Mouse (Mus musculus): ENCODE measurements around the gene Mrtfb. TPM values are rescaled to one million over a fixed set of nuclear protein-coding genes. Genes with fewer than 3 reads are reported as not detected.

The Mrtfb gene
- total RNA-seq, 4 experiments from 2014 or later, result 24.7 to 25.9 (median 25.6) TPM

DNA sequence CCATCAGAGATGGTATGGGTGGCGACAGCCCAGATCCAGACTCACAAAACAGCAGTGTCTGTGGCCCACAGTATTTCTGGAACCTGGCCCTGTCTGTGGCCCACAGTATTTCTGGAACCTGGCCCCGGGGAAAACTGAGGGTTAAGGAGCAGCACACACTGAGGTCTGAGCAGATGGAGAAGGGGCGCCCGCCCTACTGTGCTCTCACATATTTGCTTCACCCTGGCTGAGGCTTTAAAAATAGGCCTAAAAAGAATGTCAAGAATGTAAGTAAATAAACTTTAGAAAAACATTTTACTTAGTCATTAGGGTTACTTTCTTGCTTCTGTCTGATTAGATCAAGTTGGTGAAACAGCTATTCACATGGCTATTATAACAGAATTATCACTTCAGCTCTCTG, 131.0 kb downstream of the Mrtfb start:
- DNase-seq (ENCODE audit: low spot score in 2 of 2), result no peak

DNA sequence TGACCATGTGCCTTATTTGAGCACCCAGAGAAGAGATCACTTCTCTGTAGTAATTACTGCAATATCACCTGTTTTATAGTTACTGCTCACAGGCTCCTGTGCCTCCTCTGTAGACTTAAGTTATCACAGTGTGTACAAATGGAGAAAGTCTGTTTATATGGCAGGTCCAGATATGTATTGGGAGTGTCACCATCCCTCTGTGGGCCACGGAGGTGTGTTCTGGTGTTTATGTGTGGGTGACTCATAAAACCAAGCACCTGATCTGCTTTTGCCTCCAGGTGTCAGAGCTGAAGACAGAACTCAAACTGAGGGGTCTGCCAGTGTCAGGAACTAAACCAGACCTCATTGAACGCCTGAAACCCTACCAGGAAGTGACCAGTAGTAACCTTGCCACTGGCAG, 144.1 kb downstream of the Mrtfb start:
- DNase-seq (ENCODE audit: low spot score in 2 of 2), result no peak

DNA sequence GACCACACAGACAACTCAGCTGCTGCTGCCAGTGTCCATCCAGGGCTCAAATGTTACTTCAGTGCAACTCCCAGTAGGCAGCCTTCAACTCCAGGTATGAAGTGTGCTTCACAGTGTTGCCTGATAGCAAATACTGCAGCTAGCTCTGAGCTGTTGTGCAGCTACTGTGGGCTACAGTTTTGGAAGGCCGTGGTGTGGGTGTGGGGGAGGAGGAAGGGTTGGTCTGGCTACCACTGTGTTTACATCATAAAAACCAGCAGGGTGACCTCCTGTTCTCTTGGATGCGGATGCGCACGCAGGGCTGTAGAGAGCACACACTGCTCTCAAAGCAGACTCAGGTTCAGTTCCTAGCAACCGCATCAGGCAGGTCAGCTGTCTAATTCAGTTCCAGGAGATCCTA, 145.3 kb downstream of the Mrtfb start:
- DNase-seq (ENCODE audit: low spot score in 2 of 2), result no peak

DNA sequence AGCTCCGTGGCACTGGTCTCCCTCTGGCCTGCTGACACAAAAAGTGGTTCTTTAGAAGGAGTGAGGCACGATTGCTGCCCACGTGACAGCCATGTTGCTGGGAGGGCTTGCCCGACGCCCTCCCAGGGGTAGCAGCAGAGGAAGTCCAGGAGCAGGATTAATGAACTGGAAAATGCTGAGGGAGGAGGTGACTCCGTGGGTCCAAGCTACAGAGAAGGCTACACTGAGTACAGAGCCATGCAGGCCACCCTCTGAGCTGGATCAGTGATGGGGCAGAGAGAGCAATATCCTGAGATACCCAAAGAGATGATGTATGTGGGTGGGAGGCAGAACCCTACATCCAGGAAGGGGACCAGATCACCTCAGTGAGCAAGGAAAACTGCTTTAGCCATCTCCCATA, 148.4 kb downstream of the Mrtfb start:
- no peak for DNase-seq (ENCODE audit: low spot score in 2 of 2)

DNA sequence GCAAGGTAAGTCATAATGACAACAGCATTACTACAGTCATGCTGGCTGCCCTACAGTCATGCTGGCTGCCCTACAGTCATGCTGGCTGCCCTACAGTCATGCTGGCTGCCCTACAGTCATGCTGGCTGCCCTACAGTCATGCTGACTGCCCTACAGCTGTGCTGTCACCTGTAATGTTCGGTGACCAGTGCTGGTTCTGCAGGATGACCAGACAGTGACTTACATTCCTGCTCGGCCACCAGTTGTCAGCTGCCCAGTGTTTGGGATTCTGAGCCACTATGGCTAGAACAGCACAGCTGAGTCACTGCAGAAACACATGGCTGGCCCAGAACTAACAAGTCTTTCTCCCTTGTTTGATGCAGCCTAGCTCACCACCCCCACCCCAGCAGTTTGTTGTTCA, 149.1 kb downstream of the Mrtfb start:
- DNase-seq (ENCODE audit: low spot score in 2 of 2), result no peak

DNA sequence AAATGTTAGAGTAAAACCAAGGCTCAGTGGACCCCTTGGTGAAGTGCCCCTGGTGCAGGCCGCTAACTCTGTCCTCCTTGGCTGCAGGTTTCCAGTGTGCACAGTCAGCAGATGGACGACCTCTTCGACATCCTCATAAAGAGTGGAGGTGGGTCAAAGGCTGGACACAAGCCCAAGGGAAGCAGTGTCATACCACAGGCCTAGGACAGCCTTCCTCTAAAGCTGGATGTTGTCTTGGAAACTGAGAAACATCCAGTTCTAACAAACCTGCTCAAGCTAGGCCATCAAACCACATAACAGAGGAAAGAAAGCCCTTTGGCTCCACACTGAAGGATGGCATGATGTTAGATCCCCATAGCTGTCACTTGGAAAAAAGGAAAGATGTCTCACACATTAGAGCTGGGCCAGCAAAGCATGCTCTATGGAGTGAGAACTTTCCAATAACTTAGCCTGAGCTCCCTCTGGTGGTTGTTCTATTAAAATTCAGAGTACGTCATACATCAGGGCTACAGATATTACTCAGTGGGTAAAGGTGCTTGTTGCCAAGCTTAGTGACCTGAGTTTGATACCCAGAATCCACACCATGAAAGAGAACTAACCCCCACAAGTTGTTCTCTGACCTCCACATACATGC, 153.4 kb downstream of the Mrtfb start:
- DNase-seq (ENCODE audit: low spot score in 2 of 2), result no peak

DNA sequence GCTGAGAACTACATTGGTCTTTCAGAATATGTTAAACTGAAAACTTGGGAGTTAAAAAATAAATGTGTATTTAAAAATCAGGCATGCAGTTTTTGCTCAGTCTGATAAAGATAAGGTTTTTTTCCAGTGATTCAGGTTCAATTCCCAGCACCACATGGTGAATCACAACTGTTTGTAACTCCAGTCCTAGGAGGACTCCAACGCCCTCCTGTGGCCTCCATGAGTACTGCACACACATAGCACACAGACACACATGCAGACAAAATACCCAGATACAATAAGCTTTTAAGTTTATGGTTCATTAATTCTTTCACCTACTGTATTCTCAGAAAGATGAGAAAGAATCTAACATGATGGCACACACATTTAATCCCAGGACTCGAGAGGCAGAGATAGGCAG, 154.5 kb downstream of the Mrtfb start:
- no peak for DNase-seq (ENCODE audit: low spot score in 2 of 2)

DNA sequence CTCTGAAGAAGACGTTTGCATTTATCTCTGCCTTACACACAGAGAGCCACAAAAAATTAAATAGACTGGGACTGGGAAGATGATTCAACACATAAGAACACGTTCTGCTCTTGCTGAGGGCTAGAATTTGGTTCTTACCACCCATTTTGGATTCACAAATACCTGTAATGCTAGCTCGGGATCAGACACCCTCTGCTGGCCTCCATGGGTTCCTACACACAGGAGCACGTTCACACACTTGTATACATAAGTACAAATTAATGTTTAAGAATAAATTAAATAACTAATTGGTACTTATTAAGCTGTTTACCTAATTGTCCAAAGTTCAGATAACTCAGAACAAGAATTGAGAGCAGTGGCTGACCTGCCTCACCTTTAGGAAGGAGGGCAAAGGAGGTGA, 155.2 kb downstream of the Mrtfb start:
- no peak for DNase-seq (ENCODE audit: low spot score in 2 of 2)

DNA sequence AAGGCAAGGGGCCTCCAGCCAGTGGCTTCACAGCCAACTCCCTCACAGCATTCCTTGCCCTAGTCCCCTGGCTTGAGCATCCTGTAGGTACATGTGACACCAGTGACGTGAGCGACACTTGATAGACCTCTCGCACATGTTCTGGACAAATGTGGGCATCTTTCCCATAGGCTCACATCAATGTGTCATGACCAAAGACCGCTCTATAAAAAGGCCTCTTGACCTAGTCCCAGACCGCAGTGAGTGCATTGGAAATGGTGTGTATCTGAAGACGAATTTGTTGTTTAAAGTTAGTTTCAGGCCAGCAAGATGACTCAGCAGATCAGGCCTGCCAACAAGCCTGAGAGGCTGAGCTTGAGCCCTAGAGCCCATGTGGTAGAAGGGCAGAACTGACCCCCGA, 158.3 kb downstream of the Mrtfb start:
- DNase-seq (ENCODE audit: low spot score in 2 of 2), result peak; percentile 23 to 44

DNA sequence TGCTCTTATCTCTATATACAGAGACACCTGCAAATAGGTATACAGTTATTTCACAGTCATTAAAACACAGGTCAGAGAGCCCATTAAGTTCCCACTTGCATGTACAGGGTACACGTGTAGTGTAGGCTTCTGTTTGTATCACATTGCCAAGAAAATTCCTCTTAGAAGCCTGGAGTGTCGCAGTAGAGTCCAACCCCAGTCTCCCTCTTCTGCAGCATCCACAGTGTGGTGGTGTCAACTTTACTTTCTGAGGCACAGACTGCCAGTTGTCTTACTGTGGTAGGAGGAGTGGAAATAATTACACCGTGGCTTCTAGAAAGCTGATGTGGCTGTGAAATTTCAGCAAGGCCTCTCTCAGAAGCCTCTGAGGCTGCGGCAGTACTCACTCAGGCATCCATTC, 158.7 kb downstream of the Mrtfb start:
- no peak for DNase-seq (ENCODE audit: low spot score in 2 of 2)

DNA sequence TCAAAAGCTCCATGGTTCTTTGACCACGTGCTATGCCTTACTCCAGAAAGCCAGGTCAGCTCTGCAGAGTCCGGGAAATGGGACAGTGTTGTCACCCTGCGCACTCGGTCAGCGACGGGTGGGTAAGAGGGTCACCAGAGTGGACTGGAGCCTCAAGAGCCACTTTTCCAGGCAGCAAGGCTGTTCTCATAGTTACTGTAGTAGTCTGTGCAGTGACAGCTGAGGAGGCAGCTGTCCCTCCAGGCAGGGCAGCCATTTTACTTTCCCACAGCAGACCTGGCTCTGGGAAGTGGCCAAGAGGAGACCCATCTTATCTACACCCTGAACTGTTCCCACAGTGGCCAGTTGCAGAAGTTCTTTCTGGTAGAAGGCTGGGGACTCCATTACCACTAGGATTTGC, 159.2 kb downstream of the Mrtfb start:
- DNase-seq (ENCODE audit: low spot score in 2 of 2), result no peak

DNA sequence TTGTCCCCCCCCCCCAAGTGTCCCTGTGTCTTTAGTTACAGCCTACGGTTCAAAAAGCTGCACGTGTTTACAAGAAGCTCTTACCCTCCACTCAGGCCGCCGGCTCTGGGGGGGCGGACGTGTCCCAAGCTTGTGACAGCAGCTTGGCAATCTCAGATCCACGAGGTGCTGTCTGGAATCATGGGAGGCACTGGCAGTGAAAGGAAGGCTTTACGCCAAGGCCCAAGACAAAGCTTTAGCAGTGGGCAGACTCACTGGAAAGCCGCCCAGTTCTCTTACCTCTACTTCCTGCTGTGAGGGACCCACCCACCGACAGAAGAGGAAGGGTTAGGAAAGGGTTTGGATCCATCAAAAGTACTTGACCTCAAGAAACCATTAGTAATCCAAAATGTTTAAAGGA, 160.2 kb downstream of the Mrtfb start:
- no peak for DNase-seq (ENCODE audit: low spot score in 2 of 2)

DNA sequence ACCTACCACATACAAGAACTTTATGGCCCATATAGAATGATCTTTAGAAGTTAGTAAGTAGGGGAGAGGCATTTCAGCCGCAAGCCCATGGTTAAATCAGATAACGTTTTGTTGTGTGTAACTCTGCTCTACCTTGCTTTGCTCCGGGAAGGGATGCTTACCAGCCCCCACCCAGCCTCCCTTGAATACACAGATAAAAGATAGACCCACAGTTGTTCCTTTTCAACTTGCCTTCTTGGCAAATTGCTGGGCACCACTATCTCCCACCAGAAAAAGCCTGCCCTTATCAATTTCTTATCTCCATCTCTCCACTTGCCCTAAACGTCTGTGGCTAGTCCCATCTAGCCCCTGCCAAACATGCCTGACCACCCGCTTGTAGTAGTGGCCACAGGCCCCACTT, 161.6 kb downstream of the Mrtfb start:
- DNase-seq (ENCODE audit: low spot score in 2 of 2), result no peak

DNA sequence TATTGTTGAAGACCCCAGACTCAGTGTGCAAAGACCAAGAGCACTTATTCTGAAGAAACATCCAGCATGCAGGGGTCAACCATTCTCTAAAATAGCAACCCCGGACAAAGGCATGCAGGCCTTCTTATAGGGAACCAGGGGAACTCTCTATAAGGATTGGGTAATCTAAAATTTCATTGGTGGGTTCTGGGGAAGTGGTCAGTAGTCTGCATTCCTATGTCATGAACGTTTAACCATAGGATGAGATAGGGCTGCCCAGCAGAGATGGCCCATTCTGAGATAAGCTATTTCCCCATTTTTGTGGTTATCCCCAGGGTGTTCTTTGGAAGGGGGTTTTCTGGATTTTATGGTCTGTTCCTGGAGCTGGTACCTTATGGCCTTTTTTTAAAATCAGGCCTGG, 163.5 kb downstream of the Mrtfb start:
- DNase-seq (ENCODE audit: low spot score in 2 of 2), result no peak

DNA sequence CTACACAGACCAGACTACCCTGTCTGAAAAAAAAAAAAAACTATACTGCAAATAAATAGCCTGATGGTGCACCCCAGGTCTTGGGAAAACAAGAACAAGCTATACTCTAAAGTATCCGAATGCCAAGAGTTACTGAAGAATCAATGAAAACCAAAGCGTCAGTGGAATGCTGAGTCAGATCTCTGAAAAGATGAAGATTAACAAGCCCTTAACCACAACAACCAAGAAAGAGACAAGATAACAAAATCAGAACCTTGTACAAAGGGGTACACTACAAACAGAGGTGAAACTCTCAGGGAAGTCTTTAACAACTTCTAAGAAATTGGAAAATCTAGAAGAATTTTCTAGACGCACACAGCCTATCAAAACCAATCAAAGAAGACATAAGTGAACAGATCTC, 166.2 kb downstream of the Mrtfb start:
- no peak for DNase-seq (ENCODE audit: low spot score in 2 of 2)

DNA sequence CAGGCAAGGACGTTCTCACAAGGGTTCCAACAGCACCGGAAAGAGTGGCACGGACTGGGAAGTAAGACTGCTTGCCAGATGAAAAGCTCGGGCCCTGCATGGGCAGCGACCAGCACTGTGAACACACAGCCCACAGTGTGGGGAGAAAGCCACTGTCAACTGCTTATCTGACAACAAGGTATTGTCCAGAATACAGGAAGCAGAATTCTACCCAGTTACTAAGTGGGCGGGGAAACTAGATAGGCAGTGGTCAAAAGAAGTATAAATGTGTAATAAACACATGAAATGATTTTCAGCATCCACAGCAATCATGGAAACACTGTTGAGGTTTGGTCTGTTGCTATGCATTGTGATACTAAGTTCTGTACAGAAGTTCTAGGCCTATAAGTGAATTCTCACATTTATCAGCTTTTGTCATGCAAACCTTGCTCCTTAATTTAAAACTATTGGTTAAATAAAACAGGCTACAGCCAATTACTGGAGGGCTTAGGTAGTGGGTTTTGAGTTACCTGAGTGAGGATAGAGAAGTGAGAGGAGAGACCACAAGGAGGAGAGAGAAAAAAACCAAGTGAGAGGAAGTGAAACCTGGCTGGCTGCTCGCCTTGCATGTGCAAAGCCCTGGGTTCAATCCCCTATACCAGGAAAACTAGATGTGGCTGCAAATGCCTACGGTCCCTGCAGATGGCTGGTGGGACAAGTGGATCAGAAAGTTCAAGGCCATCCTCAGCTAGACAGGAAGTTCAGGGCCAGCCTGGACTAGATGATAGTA, 167.5 kb downstream of the Mrtfb start:
- DNase-seq (ENCODE audit: low spot score in 2 of 2), result no peak

DNA sequence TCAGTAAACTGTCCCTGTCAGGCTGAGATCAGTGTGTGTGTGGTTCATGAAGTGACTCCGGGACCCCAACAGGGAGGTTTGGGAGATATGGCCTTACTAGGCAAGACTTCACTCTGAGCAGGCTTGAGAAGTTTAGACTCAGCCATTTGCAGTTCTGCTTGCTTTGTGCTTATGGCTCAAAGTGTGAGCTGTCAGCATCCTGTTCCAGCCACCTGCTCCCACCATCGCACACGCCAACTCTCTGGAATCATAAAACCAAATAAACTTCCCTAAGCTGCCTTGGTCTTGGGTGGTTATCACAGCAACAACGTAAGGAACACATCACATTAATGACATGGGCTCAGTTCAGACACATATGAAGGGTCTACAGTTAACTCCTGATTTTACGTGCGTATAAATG, 169.5 kb downstream of the Mrtfb start:
- no peak for DNase-seq (ENCODE audit: low spot score in 2 of 2)

DNA sequence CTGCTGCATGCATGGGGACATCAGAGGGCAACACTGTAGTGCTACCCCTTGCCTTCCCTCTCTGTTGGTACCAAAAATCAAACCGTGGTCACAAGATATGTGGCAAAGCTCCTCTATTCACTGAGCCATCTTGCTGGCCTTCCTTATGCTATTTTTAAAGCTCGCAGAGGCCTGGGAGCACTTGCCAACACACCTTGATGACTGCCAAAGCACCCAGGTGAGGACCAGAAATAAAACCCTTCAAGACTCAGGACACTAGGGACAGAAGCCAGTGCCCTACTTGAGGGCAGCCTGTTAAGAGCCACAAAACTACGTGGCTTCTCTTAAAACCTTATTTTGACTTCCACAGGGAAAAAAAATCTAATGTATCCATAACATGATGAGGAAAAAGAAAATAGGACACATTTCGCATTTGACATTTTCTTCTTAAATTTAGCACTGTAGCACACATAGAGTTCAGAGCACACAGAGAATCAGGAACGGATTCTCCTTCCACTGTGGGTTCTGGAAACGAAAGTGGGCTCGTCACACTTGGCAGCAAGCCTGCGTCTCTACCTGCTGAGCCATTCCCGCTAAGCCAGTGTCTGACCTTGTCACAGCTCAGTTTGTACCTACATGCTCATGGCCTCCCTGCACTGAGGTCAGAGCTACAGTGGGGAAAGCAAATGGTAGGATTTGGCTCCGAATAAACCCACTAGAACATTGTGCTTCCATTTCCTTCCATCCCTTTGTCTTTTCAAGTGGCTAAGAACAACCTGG, 170.7 kb downstream of the Mrtfb start:
- DNase-seq (ENCODE audit: low spot score in 2 of 2), result no peak

DNA sequence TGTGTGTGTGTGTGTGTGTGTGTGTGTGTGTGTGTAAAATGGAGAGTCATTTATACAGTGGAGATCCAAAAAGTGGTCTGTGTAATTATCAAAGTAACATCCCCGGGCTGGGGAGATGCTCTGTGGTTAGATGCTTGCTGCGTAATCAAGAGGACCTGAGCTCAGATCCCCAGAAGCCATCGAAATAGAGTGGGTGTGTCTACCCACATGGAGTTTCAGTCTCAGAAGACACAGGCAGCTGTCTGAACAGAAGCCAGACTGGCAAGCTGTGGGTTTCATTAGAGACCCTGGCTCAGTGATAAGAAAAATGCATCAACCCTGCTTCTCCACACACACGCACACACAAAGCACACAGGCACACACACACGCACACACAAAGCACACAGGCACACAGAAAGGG, 171.8 kb downstream of the Mrtfb start:
- no peak for DNase-seq (ENCODE audit: low spot score in 2 of 2)

DNA sequence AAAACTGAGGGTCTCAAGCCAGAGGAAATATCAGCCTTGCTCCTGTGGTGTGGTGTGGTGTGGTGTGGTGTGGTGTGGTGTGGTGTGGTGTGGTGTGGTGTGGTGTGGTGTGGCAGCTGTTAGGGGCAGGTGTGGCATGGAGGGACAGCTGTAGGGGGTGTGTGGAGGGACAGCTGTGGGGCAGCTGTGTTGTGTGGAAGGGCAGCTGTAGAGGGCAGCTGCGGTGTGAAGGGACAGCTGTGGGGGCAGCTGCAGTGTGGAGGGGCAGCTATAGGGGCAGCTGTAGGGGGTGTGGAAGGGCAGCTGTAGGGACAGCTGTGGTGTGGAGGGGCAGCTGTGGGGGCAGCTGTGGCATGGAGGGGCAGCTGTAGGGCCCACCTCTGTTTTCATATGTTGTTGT, 172.5 kb downstream of the Mrtfb start:
- no peak for DNase-seq (ENCODE audit: low spot score in 2 of 2)

DNA sequence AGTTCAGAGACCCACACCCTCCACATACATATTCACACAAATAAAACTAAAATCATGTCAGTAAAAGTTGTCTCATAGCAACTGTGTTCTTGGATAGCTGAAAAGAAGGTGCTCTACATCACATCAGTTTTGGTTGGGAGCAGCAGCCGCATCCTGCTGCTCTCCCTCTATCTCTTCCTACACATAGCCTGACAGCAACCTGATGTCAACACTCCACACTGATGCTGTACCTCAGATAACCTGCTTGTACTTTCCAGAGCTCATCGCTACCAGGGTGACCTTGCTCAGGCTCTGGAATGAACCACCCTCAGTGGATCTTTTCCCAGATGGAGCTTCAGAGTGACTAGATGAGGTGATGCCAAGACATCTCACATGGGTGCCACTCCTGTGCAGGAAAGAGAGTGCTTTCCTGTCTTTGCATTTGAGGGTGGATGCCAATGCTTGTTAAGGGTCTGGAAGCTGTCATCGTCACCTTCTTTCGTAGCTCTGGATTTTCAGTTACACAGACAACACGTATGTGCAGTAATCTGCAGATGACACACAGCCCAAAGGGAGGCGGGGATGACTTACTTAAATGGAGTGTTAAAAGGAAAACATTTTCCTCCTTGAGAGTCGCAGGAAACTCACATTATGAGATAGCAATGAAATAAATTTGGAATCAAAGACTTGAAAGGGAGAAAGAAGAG, 173.8 kb downstream of the Mrtfb start:
- no peak for DNase-seq (ENCODE audit: low spot score in 2 of 2)

DNA sequence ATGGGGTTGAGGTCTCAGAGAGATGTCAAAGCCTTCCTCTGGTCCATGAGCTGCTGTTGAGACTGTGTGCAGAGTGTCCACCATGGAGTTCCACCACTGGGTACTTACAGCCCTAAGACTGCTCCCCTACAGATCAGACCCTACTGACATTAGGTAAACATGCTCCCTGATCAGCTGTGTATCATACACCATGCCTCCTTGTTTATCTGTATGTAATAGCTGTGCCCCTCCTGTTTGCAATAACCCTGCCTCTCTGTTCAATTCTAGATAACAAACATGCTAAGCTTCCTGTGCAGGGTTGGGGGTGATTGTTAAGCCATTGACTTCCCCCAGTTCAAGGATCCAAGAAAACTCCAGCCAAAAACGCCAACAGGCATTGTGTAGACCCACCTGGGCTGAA, 174.7 kb downstream of the Mrtfb start:
- no peak for DNase-seq (ENCODE audit: low spot score in 2 of 2)

Measured in gastrocnemius, adult 8-10 months (tissue).